Mouse (Mus musculus) liver, adult (tissue): ENCODE data around the gene Brpf1.

ENCODE experiments used
- GATA4 ChIP-seq: IDR thresholded peaks from 2 replicates; pipeline ENCODE4 v1.6.1; 2014; ENCODE audit warnings: mild to moderate bottlenecking, low read length; ENCODE audit not compliant: insufficient replicate concordance

Brpf1 gene

DNA sequence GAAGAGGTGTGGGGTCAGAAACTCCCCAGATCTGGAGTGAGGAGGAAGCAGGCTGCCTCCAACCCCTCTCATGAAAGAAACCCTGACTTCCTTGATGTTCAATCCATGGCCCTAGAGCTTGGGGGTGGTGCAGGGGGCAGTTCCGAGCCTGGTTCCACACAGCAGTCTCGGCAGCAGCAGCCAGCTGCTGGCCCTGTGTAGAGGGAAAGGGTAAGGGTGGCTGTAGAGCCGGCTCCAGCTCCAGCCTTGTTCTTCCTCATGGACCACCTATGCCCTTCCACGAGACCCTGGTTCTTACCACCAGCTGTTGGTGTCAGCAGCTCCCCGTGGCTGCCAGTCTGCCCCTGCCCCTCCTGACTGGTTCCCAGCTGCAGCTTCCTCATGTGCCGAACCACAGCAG, 27.3 kb downstream of the Brpf1 start:
- TF ChIP-seq GATA4, result no peak

DNA sequence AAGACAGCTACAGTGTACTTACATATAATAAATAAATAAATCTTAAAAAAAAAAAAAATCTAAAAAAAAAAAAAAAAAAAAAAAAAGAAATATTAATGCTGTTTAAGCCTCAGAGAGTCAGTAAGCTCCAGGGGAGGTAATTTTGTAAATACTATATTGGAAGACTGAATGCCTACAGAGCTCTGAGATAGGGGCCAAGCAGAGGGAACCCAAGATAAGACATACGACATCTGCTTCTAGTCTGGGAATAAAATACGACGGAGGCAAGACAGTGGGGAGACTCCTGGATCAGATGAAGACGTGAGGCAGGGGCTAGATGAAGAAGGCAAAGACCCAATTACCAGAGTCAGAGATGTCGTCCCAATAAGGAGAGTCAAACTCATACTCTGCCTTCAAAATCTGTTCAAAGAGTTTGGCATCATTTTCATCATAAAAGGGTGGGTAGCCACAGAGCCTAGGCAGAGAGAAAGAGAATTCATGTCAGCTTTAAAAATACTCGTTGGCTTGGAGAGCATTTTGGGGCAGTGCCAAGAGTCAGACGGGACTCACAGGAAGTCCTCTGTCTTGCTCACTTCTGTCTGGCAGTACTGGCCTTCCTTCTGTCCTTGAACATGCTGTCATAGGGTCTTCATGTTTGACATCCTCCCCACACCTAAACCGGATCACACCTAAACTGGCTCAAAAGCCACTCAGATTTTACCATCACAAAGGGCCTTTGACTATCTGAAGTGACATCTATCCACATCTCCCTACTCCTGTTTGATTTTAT, 30.1 kb downstream of the Brpf1 start:
- no peak for TF ChIP-seq GATA4

- TF ChIP-seq GATA4, result no peak
Measured at GRCm38 (mm10) chr6:113341574-113341973, 34.6 kb downstream of the Brpf1 start.

- no peak for TF ChIP-seq GATA4
Measured at GRCm38 (mm10) chr6:113342297-113342696, 35.4 kb downstream of the Brpf1 start.

DNA sequence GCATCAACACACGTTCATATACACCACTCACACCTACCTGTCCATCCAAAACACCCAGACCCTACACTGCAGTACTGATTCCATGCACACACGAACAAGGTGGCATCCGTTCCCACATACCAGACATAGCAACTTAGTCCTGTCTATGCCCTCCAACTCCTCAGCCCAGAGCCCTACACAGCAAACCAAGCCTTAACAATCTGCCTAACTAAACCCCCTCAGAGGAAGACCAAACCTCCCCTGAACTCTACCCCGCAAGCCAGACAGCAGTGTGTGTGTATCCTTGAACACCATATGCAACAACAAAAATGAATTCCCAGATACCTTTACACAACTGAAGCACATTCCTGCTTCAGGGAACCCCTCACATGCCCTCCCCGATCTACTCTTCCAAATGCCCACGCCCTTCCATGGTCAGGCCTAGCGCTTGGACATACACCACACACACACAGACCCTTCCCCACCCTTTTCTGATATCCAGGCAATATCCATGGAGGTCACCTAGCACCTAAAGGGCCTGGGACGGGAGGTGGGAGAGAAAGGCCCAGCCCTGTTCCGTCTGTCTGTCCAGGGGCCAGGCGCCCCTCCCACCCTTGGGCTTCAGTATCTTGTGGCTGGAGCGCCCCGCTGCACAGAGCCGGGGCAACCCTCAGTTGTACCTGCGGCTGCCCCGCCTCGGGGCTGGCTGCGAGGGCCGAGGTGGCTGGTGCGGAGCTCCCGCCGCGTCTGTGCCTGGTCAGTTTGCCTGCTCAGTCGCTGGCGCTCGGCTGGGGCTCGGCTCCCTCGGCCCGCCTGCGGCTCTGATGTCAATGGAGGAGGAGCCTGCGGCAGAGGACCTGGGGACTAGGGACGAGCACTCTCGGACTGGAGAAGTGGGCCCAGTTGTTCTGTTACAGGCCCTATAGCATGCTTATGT, 36.5 kb downstream of the Brpf1 start, which contains the start of gene Camk1:
TSS of gene Camk1 (minus strand) at position 808 of the 916 bp plus-strand sequence.
- no peak for TF ChIP-seq GATA4

DNA sequence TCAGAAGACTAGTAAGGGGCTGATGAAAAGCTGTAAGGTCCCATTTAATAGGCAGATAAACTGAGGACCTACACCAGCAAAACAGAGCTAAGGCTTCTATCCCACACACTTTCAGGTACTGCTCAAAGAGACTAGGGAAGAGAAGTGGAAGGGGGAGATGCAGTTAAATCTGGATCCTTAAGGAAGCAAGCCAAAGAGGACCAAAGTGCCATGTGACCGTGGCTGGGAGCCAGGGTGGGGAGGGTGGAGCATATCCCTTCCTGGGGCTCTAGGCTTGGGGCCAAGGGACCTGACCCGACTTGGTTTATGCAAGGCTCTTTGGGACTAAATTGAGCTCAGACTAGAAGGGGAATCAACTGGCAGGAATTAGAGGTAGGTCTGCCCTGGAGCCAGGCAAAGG, 37.4 kb downstream of the Brpf1 start:
- no peak for TF ChIP-seq GATA4

GRCm38 (mm10) chr6:113346897-113347296, 40.0 kb downstream of the Brpf1 start:
- no peak for TF ChIP-seq GATA4

DNA sequence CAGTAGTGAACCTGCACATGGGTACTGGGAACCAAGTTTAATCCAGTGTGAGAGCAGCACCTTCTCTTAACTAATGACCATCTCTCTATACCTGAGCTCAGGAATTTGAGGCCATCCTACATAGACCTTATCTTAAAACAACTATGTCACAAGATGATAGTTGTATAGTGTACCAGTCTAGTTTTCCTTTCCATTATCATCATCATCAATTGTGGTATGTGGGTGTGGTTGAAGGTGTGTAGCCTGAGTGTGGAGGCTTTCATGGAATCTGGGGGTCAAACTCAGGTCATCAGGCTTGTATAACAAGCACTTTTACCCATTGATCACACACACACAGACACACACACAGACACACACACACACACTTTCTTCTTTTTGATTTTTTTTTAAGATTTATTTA, 43.6 kb downstream of the Brpf1 start:
- TF ChIP-seq GATA4, result no peak

GRCm38 (mm10) chr6:113351161-113351560, 44.2 kb downstream of the Brpf1 start:
- TF ChIP-seq GATA4, result no peak

DNA sequence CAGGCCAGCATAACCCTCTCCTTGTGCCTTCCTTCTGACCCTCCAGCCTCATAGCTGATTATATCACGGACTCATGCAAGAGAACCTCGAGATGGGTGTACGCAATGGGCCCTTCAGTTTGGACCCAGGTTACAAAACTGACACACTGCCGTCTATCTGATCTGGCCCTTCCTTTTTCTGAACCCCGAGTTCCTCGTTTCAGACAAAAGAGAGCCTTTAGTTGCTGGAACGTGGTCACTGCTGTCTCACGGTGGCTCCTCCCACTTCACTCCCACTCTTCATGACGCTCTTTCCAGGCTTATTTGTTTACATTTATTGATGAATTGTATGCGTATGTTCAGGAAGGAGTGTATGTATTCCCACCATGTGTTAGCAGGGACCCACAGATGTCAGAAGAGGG, 44.7 kb downstream of the Brpf1 start:
- TF ChIP-seq GATA4, result no peak

DNA sequence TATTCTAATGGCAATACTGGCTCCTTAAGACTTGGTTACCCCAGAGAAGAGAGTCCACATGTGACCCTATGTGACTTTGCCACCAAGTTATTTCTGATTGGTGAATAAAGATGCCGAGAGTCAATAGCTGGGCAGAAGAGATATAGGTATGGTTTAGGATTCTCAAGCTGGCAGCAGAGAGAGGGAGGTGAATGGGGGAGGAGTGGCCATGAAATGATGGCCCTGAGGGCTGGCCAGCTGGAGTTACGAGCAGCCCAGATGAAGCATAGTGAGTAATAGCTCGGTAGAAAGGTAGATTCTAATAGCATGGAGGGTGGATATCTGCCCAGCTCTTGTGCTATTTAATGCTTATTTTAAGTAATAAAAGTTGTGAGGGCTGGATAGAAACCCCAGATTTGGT, 45.9 kb downstream of the Brpf1 start:
- no peak for TF ChIP-seq GATA4

DNA sequence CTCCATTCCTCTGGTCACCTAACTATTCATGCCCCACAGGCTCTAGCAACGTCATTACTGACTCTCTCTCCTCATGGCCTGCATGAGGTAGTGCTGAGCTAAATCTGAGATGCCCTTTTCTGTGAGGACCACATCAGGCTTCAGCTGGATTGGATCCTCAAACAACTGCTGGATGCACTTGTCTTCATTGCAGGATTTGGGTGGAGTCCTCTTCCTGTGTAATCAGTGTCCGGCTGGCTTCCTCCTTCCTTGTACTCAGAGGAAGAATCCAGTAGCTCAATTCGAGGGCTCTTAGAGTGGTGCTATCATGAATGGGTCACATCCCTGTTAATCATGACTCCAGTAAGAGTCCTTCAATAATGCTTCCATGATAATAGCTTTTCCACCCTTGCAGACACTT, 46.8 kb downstream of the Brpf1 start:
- peak; percentile 14; the same call in 1 of the 2 replicates for TF ChIP-seq GATA4

- no peak for TF ChIP-seq GATA4
Measured at GRCm38 (mm10) chr6:113361476-113361875, 54.5 kb downstream of the Brpf1 start.

DNA sequence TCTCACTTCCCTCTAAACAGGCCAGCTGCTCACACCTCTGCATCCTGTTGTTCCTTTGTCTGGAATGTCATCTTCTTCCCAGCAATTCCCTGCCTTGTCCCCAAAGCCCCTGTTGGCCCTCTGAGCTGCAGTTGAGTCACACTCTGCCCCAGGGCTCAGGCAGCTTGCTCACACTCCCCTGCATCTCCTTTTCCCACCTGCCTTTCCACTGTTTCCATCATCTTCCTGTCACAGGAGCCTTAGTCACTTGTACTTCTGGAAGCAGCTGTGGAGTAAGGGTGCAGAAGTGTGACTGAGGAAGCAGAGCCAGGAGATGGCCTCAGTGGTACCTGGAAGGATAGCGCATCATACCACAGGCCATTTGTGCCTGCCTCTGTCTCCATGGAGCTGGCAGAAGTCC, 55.3 kb downstream of the Brpf1 start:
- no peak for TF ChIP-seq GATA4

- no peak for TF ChIP-seq GATA4
Measured at GRCm38 (mm10) chr6:113364518-113365135, 57.7 kb downstream of the Brpf1 start.

GRCm38 (mm10) chr6:113366639-113367038, 59.7 kb downstream of the Brpf1 start:
- TF ChIP-seq GATA4, result no peak
